Mouse (Mus musculus) large intestine, adult 2 months (tissue): Measurements from ENCODE around the gene Tfap2d. TPM values are rescaled to one million over a fixed set of nuclear protein-coding genes. Genes with fewer than 3 reads are reported as not detected.

Source experiments
- DNase-seq: peaks from one replicate; pipeline ENCODE4 v3.0.0-alpha.2; 2012; ENCODE audit warnings: low read depth, low spot score
- WGBS: fragments of 180-500 bp; shearing (Covaris S2); methylation state at CpG from one replicate; pipeline ENCODE4 v1.1.7; 2018; 5-methylcytosine and 5-hydroxymethylcytosine counted together
- polyA plus RNA-seq: library from polyadenylated mRNA; depleted of rRNA; stranded (reverse); fragments of >200 nt; gene quantifications from 2 replicates; pipeline ENCODE4 v1.2.3, GENCODE M21; 2012; rRNA removed

Gene Tfap2d
- polyA plus RNA-seq, 1 experiment, result not detected

- no peak for DNase-seq
- 2% methylated on average over 31 of the region's 31 CpGs for WGBS
These were observed 107.0 kb downstream of the Tfap2d start for GRCm38 (mm10) chr1:19209776-19210175.

GRCm38 (mm10) chr1:19210215-19211032 lies 107.6 kb downstream of the Tfap2d start:
- no peak for DNase-seq

GRCm38 (mm10) chr1:19211033-19211405 lies 108.2 kb downstream of the Tfap2d start:
- DNase-seq, result no peak
- WGBS, result 3% methylated on average over 8 of the region's 8 CpGs

More at GRCm38 (mm10) chr1:19210215-19211032, 107.6 kb downstream of the Tfap2d start:
- WGBS, result 3% methylated on average over 30 of the region's 30 CpGs

- no peak for DNase-seq
- 2% methylated on average over 15 of the region's 15 CpGs for WGBS
These were observed 108.8 kb downstream of the Tfap2d start for GRCm38 (mm10) chr1:19211546-19212154.

GRCm38 (mm10) chr1:19212691-19213090 lies 109.9 kb downstream of the Tfap2d start:
- 3% methylated on average over 4 of the region's 4 CpGs for WGBS
- DNase-seq, result no peak

- WGBS, result under 1% methylated on average over 4 of the region's 4 CpGs
- DNase-seq, result no peak
These were observed 110.3 kb downstream of the Tfap2d start for GRCm38 (mm10) chr1:19213171-19213570.

GRCm38 (mm10) chr1:19213851-19214395 lies 111.1 kb downstream of the Tfap2d start:
- no peak for DNase-seq
- WGBS, result 3% methylated on average over 36 of the region's 36 CpGs

Other genes with a start within 250 kb of the Tfap2d start
- not detected in 2 replicates for gene Tfap2b, start 105.9 kb downstream of the Tfap2d start, polyA plus RNA-seq